Comparison of ENCODE assay signal across 12 mouse cellular contexts in genomic region chr14:20460216-20460615, GRCm38 (mm10). TPM values are rescaled to one million over a fixed set of nuclear protein-coding genes. Genes with fewer than 3 reads are reported as not detected.
"Had no signal": no experiment of that assay in that cellular context is flagged by ENCODE, and none has a peak within 500 bp of the region (broad histone marks: within the 10 kb centered on the region; RNA-seq: fewer than 3 reads in every experiment).

No protein-coding gene starts in this region.

- DNase-seq: kidney, adult 8-10 months; kidney, postnatal 25 days; lung, adult 2 months; lung, postnatal 36 days; right cerebral cortex, adult 18-20 months; thymus, postnatal 4 days had no signal

- H3K4me1 ChIP-seq: limb, embryonic 10.5 days; liver, embryonic 15.5 days; midbrain, embryonic 13.5 days had no signal

- H3K27ac ChIP-seq: limb, embryonic 10.5 days; liver, embryonic 15.5 days; midbrain, embryonic 13.5 days; stomach, postnatal 0 days had no signal

- H3K4me3 ChIP-seq: limb, embryonic 10.5 days; liver, embryonic 15.5 days; midbrain, embryonic 13.5 days had no signal

RNA-seq across cellular contexts. Expression of gene Cfap70, which starts 8.2 kb away (rescaled TPM):
- total RNA-seq: megakaryocyte progenitor cell, adult 5-6 weeks had no signal
- polyA plus RNA-seq: liver, embryonic 11.5 days; liver, embryonic 15.5 days had no signal
